Mouse (Mus musculus): Measurements from ENCODE around the gene Ptchd1. TPM values are rescaled to one million over a fixed set of nuclear protein-coding genes. Genes with fewer than 3 reads are reported as not detected.

The Ptchd1 gene
- polyA plus RNA-seq (2014; fragmentation: Nextera tagmentation; extraction: Ambion mirVana) = 1.0 and 1.3 TPM in 2 replicates

DNA sequence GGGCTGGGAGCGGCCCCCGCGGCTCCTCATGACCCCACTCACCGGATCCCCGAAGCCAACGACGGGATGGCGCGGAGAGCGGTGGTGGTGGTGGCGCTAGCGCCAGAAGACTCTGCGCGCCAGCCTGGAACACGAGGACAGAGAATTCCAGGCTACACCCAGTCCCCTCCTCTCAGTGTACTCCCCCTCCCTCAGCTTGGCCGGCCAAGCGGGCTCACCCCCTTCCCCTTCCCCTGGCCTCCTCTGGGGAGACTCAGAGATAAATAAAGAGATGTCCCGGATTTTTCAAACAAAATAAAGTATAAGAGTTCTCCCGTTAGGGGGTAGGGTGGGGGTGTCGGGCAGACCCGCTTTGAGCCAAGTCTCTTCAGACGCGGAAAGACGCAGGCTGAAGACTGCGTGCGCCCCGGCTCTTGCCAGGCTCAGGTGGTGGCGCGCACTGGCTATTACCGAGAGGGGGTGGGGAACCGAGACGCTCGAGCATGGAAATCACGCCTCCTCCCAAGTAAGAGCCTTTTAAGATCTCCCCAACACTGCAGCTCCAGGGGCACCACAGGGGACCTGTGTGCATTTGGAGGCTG lies at the start of gene Ptchd1:
TSS of gene Ptchd1 (minus strand) at position 114 of the 581 bp plus-strand sequence.
- 0 out of 2 replicates have a peak within 1 kb of the TSS, but pooled peaks have one; percentile 13 for H3K9ac ChIP-seq (ENCODE audit: low read depth, low read length)
- H3K36me3 ChIP-seq (ENCODE audit: control insufficient read depth, insufficient read depth, low read length) = no peaks in the 10 kb centered on the region
- H3K27me3 ChIP-seq (ENCODE audit: control insufficient read depth, insufficient read depth, low read length) = peaks cover 16% of the 10 kb centered on the region
- no peaks in the 10 kb centered on the region for H3K9me3 ChIP-seq (ENCODE audit: control insufficient read depth, low read length)
- 34% methylated on average over 22 of the region's 34 CpGs for WGBS
- H3K4me3 ChIP-seq (ENCODE audit: low read length) = peak within 1 kb of the TSS; percentile 43
- H3K27ac ChIP-seq (ENCODE audit: low read depth, low read length) = no peak within 1 kb of the TSS
- peak; percentile 80 for ATAC-seq (ENCODE audit: low FRiP score, low TSS enrichment)
- peak within 1 kb of the TSS; percentile 88 for H3K4me2 ChIP-seq (replicated peaks; ENCODE audit: low read depth, low read length)
- no peaks in the 10 kb centered on the region for H3K4me1 ChIP-seq (ENCODE audit: control insufficient read depth, insufficient read depth, low read length)

DNA sequence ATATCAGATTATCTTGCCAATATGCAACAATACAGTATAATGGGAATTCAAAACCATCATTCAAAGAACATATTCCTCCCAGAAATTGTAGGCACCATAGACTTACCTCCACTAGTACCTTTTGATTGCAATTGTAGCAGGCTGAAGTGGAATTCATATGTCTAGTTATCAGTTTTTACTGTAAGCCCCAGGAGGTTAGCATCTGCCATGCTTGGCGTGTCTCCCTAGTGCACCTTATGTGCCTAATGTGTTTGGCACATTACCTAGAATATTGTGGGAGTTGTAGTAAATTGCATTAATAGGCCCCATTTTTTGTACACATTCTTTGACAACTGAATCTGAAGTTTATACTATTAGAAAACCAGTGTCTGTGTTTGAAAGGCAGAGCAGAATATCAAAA lies 34.4 kb upstream of the Ptchd1 start:
- Histone ChIP-seq H3K36me3 (ENCODE audit: control insufficient read depth, insufficient read depth, low read length) (no peaks in the 10 kb centered on the region), H3K9me3 (ENCODE audit: control insufficient read depth, low read length) (no peaks in the 10 kb centered on the region), H3K27ac (ENCODE audit: low read depth, low read length) (no peak overlapping the region), H3K4me2 (replicated peaks; ENCODE audit: low read depth, low read length) (no peak overlapping the region), H3K4me1 (ENCODE audit: control insufficient read depth, insufficient read depth, low read length) (no peaks in the 10 kb centered on the region), H3K27me3 (ENCODE audit: control insufficient read depth, insufficient read depth, low read length) (no peaks in the 10 kb centered on the region), H3K4me3 (ENCODE audit: low read length) (no peak overlapping the region), H3K9ac (ENCODE audit: low read depth, low read length) (no peak overlapping the region)
- no peak for ATAC-seq (ENCODE audit: low FRiP score, low TSS enrichment)
- 89% methylated on average over 1 of the region's 1 CpGs for WGBS

GRCm38 (mm10) chrX:155645975-155646374 lies 22.4 kb upstream of the Ptchd1 start:
- 83% methylated on average over 3 of the region's 3 CpGs for WGBS
- no peaks in the 10 kb centered on the region for H3K36me3 ChIP-seq (ENCODE audit: control insufficient read depth, insufficient read depth, low read length)
- H3K4me3 ChIP-seq (ENCODE audit: low read length) = no peak overlapping the region
- no peak overlapping the region for H3K27ac ChIP-seq (ENCODE audit: low read depth, low read length)
- no peak overlapping the region for H3K4me2 ChIP-seq (replicated peaks; ENCODE audit: low read depth, low read length)
- H3K9ac ChIP-seq (ENCODE audit: low read depth, low read length) = no peak overlapping the region
- no peaks in the 10 kb centered on the region for H3K9me3 ChIP-seq (ENCODE audit: control insufficient read depth, low read length)
- no peaks in the 10 kb centered on the region for H3K27me3 ChIP-seq (ENCODE audit: control insufficient read depth, insufficient read depth, low read length)
- no peak for ATAC-seq (ENCODE audit: low FRiP score, low TSS enrichment)
- H3K4me1 ChIP-seq (ENCODE audit: control insufficient read depth, insufficient read depth, low read length) = no peaks in the 10 kb centered on the region

- H3K9ac ChIP-seq (ENCODE audit: low read depth, low read length) = no peak overlapping the region
- H3K4me1 ChIP-seq (ENCODE audit: control insufficient read depth, insufficient read depth, low read length) = no peaks in the 10 kb centered on the region
- WGBS = 32% methylated on average over 1 of the region's 1 CpGs
- no peak overlapping the region for H3K4me3 ChIP-seq (ENCODE audit: low read length)
- H3K9me3 ChIP-seq (ENCODE audit: control insufficient read depth, low read length) = no peaks in the 10 kb centered on the region
- no peaks in the 10 kb centered on the region for H3K36me3 ChIP-seq (ENCODE audit: control insufficient read depth, insufficient read depth, low read length)
- no peak for ATAC-seq (ENCODE audit: low FRiP score, low TSS enrichment)
- H3K27me3 ChIP-seq (ENCODE audit: control insufficient read depth, insufficient read depth, low read length) = no peaks in the 10 kb centered on the region
- H3K4me2 ChIP-seq (replicated peaks; ENCODE audit: low read depth, low read length) = no peak overlapping the region
- H3K27ac ChIP-seq (ENCODE audit: low read depth, low read length) = no peak overlapping the region
Observed at GRCm38 (mm10) chrX:155643975-155644374, 20.4 kb upstream of the Ptchd1 start.

DNA sequence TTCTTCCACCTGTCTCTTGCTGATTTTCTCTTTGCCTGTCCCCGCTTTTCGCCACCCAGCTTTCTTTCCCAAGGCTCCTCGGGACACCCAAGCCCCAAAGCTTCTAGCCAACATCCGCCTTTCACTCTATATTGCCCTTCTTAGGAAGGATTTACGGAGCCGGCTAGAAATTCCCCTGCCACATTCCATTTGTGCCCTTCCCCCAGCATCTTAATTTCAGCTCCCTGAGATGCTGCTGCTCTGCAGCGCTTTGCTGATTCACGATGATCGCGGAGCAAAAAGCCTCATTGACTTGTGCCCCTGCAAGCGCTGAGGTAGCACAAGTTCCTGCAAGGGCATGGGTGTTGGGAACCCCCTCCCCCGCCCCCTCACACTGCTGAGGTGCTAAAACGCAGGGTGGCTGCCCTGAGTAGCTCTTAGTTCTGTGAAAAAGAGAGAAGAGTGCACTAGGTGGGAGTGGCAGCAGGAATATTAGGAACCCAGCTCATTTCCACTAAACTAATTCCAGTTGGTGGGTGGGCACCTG lies 2.1 kb upstream of the Ptchd1 start:
- no peak overlapping the region for H3K27ac ChIP-seq (ENCODE audit: low read depth, low read length)
- ATAC-seq (ENCODE audit: low FRiP score, low TSS enrichment) = no peak
- no peaks in the 10 kb centered on the region for H3K9me3 ChIP-seq (ENCODE audit: control insufficient read depth, low read length)
- peaks cover 16% of the 10 kb centered on the region for H3K27me3 ChIP-seq (ENCODE audit: control insufficient read depth, insufficient read depth, low read length)
- no peaks in the 10 kb centered on the region for H3K4me1 ChIP-seq (ENCODE audit: control insufficient read depth, insufficient read depth, low read length)
- 18% methylated on average over 13 of the region's 13 CpGs for WGBS
- H3K9ac ChIP-seq (ENCODE audit: low read depth, low read length) = no peak overlapping the region
- no peaks in the 10 kb centered on the region for H3K36me3 ChIP-seq (ENCODE audit: control insufficient read depth, insufficient read depth, low read length)
- no peak overlapping the region for H3K4me3 ChIP-seq (ENCODE audit: low read length)
- peak overlapping the region; percentile 17; the same call in 1 of the 2 replicates for H3K4me2 ChIP-seq (replicated peaks; ENCODE audit: low read depth, low read length)

DNA sequence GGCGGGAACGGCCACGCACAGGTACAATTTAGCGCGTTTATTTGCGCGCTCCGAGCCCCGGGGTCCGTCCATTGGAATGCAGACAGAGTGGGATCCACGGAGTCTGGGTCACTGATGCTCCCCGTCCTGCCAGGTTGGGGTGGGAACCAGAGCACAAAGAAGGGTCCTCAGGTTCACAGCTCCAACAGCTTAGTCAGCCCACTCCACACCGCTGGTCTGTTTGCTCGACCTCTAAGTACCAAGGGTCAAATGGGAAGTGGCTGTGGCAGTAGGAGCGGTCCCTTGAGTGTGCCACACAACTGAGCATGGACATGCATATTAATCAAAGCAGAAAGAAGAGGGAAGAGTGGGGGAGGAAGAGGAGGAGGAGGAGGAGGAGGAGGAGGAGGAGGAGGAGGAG lies 1.3 kb upstream of the Ptchd1 start:
- H3K9ac ChIP-seq (ENCODE audit: low read depth, low read length) = no peak overlapping the region
- 35% methylated on average over 13 of the region's 15 CpGs for WGBS
- peak overlapping the region; percentile 88 for H3K4me2 ChIP-seq (replicated peaks; ENCODE audit: low read depth, low read length)
- peak overlapping the region; percentile 43 for H3K4me3 ChIP-seq (ENCODE audit: low read length)
- no peak overlapping the region for H3K27ac ChIP-seq (ENCODE audit: low read depth, low read length)
- peak; percentile 50; the same call in 1 of the 2 replicates for ATAC-seq (ENCODE audit: low FRiP score, low TSS enrichment)
- H3K36me3 ChIP-seq (ENCODE audit: control insufficient read depth, insufficient read depth, low read length) = no peaks in the 10 kb centered on the region
- no peaks in the 10 kb centered on the region for H3K4me1 ChIP-seq (ENCODE audit: control insufficient read depth, insufficient read depth, low read length)
- peaks cover 16% of the 10 kb centered on the region for H3K27me3 ChIP-seq (ENCODE audit: control insufficient read depth, insufficient read depth, low read length)
- H3K9me3 ChIP-seq (ENCODE audit: control insufficient read depth, low read length) = no peaks in the 10 kb centered on the region

DNA sequence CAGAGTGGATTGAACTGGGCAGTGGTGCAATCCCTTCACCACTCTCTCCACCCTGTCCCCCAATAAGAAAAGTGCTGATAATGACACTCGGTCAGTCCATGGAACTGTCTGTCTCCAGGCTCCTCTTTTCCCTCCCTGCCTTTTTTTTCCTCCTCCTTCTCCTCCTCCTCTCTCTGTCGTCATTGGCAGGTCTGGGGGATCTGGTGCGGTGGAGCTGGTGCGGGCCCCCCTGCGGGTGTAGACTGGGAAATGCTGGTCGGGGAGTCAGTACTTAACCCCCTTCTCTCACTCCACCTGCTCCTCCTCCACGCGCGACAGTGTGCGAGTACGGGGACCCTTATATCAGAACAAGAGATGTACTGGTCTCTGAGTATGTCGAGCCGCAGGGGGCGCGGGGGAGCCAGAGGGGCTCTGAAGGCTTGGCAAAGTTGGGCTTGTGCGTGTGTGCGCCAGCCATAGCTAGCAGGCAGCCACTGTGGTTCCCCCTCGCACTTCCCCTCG lies 777 bp upstream of the Ptchd1 start, which contains the start of gene Gm15155:
TSS of gene Gm15155 (plus strand) at position 401 of the 501 bp plus-strand sequence.
- H3K4me3 ChIP-seq (ENCODE audit: low read length) = peak within 1 kb of the TSS; percentile 43
- H3K36me3 ChIP-seq (ENCODE audit: control insufficient read depth, insufficient read depth, low read length) = no peaks in the 10 kb centered on the region
- H3K4me1 ChIP-seq (ENCODE audit: control insufficient read depth, insufficient read depth, low read length) = no peaks in the 10 kb centered on the region
- H3K27ac ChIP-seq (ENCODE audit: low read depth, low read length) = no peak within 1 kb of the TSS
- H3K9me3 ChIP-seq (ENCODE audit: control insufficient read depth, low read length) = no peaks in the 10 kb centered on the region
- peak; percentile 7; the same call in 1 of the 2 replicates for ATAC-seq (ENCODE audit: low FRiP score, low TSS enrichment)
- 23% methylated on average over 19 of the region's 19 CpGs for WGBS
- H3K9ac ChIP-seq (ENCODE audit: low read depth, low read length) = 0 out of 2 replicates have a peak within 1 kb of the TSS, but pooled peaks have one; percentile 12
- H3K4me2 ChIP-seq (replicated peaks; ENCODE audit: low read depth, low read length) = peak within 1 kb of the TSS; percentile 88
- H3K27me3 ChIP-seq (ENCODE audit: control insufficient read depth, insufficient read depth, low read length) = peaks cover 16% of the 10 kb centered on the region

DNA sequence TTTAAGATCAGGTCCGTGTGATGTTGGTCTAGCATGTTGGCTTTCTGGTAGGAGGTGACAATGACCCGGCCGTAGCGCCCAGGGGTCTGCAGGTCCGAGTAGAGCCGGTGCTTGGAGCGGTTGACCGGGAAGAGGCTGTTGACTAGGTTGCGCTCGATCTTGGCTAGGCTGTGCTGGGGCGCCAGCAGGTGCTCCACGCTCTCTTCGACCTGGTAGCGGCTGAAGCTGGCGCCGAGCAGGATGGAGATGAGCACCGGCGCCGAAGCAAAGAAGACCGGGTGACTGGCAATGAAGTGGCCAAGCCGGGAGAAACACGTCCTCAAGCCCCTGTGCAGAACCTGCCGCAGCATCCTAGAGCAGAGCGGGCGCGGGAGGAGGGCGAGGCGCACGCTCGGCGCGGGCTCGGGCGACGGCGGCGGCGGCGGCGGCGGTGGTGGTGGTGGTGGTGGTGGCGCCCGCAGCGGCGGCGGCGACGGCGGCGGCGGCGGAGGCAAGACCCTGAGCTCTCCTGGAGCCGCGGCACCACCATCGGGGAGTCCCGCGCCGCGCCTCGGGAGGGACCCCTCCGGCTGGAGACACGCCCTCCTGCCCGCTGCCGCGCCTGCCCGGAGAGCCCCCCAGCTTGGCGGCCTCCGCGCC lies 534 bp downstream of the Ptchd1 start:
- H3K9me3 ChIP-seq (ENCODE audit: control insufficient read depth, low read length) = no peaks in the 10 kb centered on the region
- ATAC-seq (ENCODE audit: low FRiP score, low TSS enrichment) = peak; percentile 64
- H3K4me2 ChIP-seq (replicated peaks; ENCODE audit: low read depth, low read length) = peak overlapping the region; percentile 88
- 0 out of 2 replicates have a peak overlapping the region, but pooled peaks have one; percentile 13 for H3K9ac ChIP-seq (ENCODE audit: low read depth, low read length)
- H3K4me3 ChIP-seq (ENCODE audit: low read length) = peak overlapping the region; percentile 43
- H3K36me3 ChIP-seq (ENCODE audit: control insufficient read depth, insufficient read depth, low read length) = no peaks in the 10 kb centered on the region
- H3K27me3 ChIP-seq (ENCODE audit: control insufficient read depth, insufficient read depth, low read length) = peaks cover 16% of the 10 kb centered on the region
- H3K4me1 ChIP-seq (ENCODE audit: control insufficient read depth, insufficient read depth, low read length) = no peaks in the 10 kb centered on the region
- no peak overlapping the region for H3K27ac ChIP-seq (ENCODE audit: low read depth, low read length)
- WGBS = 26% methylated on average over 21 of the region's 69 CpGs

GRCm38 (mm10) chrX:155622527-155622926 lies 1.1 kb downstream of the Ptchd1 start:
- Histone ChIP-seq H3K9me3 (ENCODE audit: control insufficient read depth, low read length) (no peaks in the 10 kb centered on the region), H3K9ac (ENCODE audit: low read depth, low read length) (0 out of 2 replicates have a peak overlapping the region, but pooled peaks have one; percentile 13), H3K36me3 (ENCODE audit: control insufficient read depth, insufficient read depth, low read length) (no peaks in the 10 kb centered on the region), H3K27ac (ENCODE audit: low read depth, low read length) (no peak overlapping the region), H3K4me2 (replicated peaks; ENCODE audit: low read depth, low read length) (peak overlapping the region; percentile 88), H3K4me1 (ENCODE audit: control insufficient read depth, insufficient read depth, low read length) (no peaks in the 10 kb centered on the region), H3K4me3 (ENCODE audit: low read length) (peak overlapping the region; percentile 43), H3K27me3 (ENCODE audit: control insufficient read depth, insufficient read depth, low read length) (peaks cover 16% of the 10 kb centered on the region)
- peak; percentile 18; the same call in 1 of the 2 replicates for ATAC-seq (ENCODE audit: low FRiP score, low TSS enrichment)
- WGBS = 27% methylated on average over 24 of the region's 24 CpGs
